Mouse (Mus musculus): ENCODE measurements around the gene Nectin1.

Gene Nectin1

GRCm38 (mm10) chr9:43741277-43741676, 2.5 kb upstream of the Nectin1 start:
- DNase-seq (ENCODE audit: low spot score in 2 of 2): no peak

DNA sequence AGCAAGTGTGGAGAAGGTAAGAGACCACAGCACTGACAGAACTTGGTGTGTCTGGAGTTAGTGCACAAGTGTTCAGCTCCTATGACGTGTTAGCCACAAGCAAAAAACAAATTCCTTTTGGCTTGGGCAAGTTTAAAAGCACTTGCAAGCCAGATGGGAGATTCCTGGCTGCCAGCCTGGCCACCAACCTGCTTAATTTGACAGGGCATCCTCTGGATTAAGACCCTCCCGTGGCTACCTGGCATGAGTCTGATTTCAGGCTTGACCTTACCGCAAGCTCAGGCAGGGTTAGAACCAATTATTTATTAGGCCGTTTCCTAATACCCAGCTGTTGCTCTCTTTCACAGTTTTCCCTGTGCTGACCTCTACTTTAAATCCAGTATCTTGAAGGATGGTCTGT, 1.7 kb upstream of the Nectin1 start:
- no peak for DNase-seq (ENCODE audit: low spot score in 2 of 2)

GRCm38 (mm10) chr9:43742902-43743646, 710 bp upstream of the Nectin1 start:
- DNase-seq (ENCODE audit: low spot score in 2 of 2): no peak

DNA sequence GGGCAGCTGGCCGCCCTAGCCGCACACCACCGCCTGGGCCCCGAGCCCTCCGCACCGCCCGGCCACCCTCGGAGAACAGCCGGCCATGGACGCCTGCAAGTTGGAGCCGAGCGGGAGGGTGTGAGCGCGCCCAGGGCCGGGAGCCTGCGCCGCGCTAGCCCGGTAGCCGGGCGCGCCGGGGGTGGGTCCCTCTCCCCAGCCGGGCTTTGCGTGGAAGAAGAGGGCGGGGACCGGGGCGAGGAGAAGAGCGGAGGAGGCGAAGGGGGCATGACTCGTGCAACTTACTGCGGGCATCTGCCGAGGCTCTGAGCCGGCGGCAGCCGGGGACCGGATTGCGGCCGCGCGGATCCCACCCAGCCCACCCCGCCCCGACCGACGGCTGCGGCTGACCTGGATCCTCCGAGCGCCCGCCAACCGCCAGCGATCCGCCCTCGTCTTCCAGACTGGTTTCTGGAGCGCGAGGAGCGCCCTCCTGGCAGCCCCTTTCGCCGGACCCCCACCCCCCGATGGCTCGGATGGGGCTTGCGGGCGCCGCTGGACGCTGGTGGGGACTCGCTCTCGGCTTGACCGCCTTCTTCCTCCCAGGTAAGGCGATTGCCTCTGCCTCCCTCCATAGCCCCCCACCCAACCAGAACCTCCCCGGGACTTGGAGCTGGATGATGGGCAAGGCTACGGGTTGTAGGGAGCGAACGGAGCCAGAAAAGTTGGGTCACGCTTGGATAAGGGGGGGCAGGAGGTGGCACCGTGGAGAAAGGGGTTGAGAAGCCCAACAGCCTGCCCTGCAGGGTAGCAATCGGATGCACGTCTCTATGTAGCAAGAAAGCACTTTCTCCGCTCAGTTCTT, 576 bp downstream of the Nectin1 start:
- no peak for DNase-seq (ENCODE audit: low spot score in 2 of 2)

GRCm38 (mm10) chr9:43745051-43745792, 1.4 kb downstream of the Nectin1 start:
- DNase-seq (ENCODE audit: low spot score in 2 of 2): no peak

- DNase-seq (ENCODE audit: low spot score in 2 of 2): no peak
Observed at GRCm38 (mm10) chr9:43745951-43746703, 2.3 kb downstream of the Nectin1 start.

DNA sequence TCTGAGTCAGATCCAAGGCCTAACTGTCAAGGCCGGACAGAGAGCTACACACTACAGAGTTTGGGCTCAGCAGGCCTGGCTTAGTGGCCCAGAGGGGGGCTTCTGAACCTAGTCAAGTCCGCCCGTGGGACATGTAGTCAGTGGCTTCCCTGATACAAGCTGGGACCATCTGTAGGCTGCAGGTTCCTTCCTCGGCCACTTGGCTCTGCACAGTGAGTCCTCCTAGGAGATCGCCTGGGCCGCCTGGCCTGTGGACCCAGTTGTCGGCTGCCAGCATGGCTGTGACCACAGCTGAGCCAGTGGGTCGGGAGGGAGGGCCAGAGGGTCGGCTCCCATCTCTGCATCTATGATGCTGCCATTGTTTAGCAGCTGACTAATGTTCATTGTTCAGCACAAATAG, 3.9 kb downstream of the Nectin1 start:
- no peak for DNase-seq (ENCODE audit: low spot score in 2 of 2)

- no peak for DNase-seq (ENCODE audit: low spot score in 2 of 2)
Observed at GRCm38 (mm10) chr9:43748519-43748918, 4.7 kb downstream of the Nectin1 start.

GRCm38 (mm10) chr9:43750053-43750452, 6.3 kb downstream of the Nectin1 start:
- DNase-seq (ENCODE audit: low spot score in 2 of 2): no peak

- no peak for DNase-seq (ENCODE audit: low spot score in 2 of 2)
Observed at GRCm38 (mm10) chr9:43751111-43751510, 7.3 kb downstream of the Nectin1 start.

GRCm38 (mm10) chr9:43753481-43753880, 9.7 kb downstream of the Nectin1 start:
- no peak for DNase-seq (ENCODE audit: low spot score in 2 of 2)

- no peak for DNase-seq (ENCODE audit: low spot score in 2 of 2)
Observed at GRCm38 (mm10) chr9:43754083-43754482, 10.3 kb downstream of the Nectin1 start.

- no peak for DNase-seq (ENCODE audit: low spot score in 2 of 2)
Observed at GRCm38 (mm10) chr9:43754768-43755197, 11.0 kb downstream of the Nectin1 start.

DNA sequence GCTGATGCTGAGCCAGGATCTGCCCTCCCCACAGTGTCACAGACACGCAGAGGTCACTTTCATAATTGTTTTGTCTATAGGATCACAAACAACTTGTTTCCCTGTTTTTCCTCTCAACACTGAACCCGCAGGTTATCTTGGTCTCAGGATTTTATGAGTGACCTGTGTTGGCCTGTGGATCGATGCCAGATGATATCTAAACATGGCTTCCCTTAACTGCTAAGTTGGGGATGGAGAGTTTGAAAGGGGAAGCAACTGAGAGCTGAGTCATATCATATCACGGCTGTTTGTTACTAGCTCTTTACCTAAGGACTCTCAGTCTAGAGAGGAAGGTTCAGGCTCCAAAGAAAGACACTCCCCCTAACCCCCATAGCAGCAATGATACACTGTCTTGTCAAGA, 11.7 kb downstream of the Nectin1 start:
- no peak for DNase-seq (ENCODE audit: low spot score in 2 of 2)

GRCm38 (mm10) chr9:43755928-43756327, 12.1 kb downstream of the Nectin1 start:
- DNase-seq (ENCODE audit: low spot score in 2 of 2): no peak

DNA sequence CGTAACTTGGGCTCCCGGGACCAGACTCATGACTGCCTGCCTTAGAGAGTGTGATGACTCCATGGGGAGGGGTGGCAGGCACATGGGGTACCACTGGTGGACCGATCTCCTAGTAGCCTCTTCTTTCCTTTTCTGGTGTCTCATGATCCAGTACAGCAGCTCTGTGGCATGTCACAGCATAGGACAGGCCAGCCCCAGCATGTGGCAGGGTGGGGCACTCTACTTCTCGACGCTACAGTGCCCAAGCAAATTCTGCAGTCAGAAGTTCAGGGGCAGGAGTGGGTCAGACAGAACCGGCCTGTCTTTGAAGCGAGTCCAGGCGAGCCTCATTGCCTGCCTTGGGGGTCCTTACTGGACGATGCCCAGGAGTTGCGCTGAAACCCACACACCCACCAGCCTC, 13.4 kb downstream of the Nectin1 start:
- DNase-seq (ENCODE audit: low spot score in 2 of 2): no peak

DNA sequence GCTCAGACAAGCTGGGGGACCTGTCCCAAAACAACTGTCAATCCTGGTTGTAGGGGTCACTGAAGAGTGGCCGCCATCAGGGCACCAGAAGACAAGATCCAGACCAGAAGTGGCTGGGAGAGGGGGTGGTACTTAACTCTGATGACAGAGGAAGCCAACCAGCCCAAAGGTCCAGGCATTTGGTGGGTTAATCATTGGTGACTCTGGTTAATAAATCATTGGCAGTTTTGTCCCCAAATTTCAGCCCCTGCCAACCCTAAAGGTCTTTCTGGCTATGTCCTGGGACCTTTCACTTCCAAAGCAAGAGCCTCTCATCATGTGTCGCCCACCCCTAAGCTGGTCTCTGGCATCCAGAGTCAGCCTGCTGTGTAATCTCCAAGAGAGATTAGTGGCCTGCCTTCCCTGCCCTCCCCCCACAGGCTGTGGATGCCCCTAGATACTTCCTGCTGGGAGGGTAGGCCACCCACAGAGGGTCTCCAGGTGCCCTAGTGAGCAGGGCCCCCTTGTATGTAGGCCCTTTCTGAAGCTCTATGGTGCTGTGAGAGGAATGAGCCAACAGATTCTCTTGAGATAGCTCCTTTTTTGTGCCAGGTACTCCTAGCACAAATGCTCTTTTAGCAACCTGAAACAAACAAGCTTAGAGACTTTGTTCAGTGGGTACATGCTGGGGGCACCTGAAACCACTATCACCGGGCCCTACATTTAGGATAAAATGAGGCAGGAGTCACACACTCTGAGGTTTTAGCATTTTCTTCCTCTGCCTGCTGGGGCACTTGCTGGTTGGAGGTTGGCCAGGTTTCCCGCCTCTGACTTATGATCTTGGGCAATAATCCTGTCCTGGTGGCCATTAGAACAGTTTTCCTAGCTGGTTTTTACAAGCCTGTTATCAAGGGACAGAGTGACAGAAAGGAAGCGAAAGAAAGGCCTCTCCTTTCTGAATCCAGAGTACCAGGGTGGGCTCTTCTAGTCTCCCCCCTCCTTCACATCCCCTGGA, 14.5 kb downstream of the Nectin1 start:
- DNase-seq (ENCODE audit: low spot score in 2 of 2): no peak

DNA sequence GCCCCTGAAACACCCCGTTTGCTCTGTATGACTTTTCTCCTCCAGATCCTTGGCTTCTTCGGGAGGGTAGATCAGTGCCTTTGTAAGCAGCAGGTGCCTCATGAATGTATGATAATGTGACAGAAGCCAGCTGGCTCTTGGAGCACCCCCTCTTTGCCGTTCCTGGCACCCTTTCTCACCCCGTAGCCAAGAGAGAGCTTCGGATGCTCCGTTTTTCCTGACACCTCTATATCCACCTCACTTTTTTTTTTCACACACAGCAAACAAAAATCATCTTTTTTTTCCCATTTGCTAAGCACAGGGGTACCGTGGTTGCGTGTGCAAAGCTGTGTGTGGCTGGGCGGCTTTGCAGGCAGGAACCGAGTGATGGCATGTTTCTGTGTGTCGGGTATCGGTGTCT, 16.3 kb downstream of the Nectin1 start:
- DNase-seq (ENCODE audit: low spot score in 2 of 2): no peak

DNA sequence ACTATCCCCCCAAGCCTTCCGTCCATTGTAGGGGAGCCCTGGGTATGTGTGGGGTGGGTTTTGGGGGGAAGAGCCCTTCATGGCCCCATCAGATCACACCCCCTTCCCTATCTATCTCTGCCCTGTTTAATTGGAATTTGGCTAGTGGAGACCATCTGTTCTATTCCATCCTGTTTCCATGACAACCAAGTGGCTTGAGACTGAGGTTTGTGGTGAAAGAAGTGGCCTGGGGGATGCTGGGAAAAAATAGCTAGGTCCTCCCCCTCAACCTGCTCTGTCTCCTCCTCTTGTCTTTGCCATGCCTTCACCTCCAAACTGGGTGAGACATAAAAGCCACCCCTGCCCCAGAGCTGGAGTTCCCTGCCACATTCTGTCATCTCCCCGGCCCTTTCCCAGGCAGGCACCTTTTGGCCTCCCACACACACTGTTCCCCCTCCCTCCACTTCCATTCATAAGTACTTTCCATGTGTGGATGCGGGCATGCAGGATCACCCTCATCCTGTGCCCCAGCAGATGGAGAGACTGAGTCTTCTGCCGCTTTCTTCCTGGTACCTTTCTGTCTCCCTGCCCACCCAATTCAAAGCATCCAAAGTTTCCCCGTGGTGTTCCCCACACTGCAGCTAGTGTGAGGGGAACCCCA, 17.5 kb downstream of the Nectin1 start:
- no peak for DNase-seq (ENCODE audit: low spot score in 2 of 2)

GRCm38 (mm10) chr9:43761941-43762340, 18.2 kb downstream of the Nectin1 start:
- no peak for DNase-seq (ENCODE audit: low spot score in 2 of 2)

Data from thymus, postnatal 10 days (tissue).